Mouse (Mus musculus) adrenal gland, postnatal 36 days (tissue): ENCODE measurements around the gene Mlst8. TPM values are rescaled to one million over a fixed set of nuclear protein-coding genes. Genes with fewer than 3 reads are reported as not detected.
"Not testable (repeated sequence)": the region's sequence is repeated elsewhere in the genome, so short reads cannot be mapped to it uniquely, and the experiment has no call there.

Experiments used
- DNase-seq, 2 experiments: peaks; one replicate each; pipeline ENCODE4 v3.0.0; 2021; ENCODE audit warnings: mixed read lengths in 1 of 2
- total RNA-seq, 2 experiments: library from RNA; stranded (reverse); gene quantifications; 2 replicates each; pipeline ENCODE4 v1.2.3; 2021

The Mlst8 gene
- total RNA-seq, 2 experiments from 2014 or later, result 22.8 to 24.3 TPM

GRCm38 (mm10) chr17:24469336-24469909, 9.5 kb downstream of the Mlst8 start:
- DNase-seq, result no peak

DNA sequence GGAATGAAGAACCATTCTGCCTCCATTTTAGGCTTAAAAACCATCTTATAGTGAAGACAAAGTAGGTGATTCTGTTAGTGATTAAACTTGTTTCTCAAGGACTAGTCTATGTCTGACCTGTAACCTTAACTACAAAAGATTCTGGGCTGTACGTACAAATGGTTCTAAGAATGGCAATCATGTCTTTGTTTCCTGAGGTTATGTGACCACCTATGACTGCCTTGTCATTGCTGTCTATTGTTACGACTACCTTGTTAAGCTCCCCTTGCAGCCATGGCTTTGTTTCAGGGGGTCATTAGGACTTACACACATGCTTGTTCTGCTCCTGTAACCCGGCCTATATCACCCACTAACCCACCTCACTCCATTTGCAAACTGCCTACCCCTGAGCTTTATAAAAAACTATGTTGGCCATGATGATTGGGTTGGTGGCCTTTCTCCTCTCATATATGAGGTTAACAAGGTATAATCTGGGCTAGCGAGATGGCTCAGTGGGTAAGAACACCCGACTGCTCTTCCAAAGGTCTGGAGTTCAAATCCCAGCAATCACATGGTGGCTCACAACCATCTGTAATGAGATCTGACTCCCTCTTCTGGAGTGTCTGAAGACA, 10.1 kb downstream of the Mlst8 start:
- DNase-seq, result no peak

GRCm38 (mm10) chr17:24463374-24464133, 15.3 kb downstream of the Mlst8 start:
- DNase-seq, result no peak

DNA sequence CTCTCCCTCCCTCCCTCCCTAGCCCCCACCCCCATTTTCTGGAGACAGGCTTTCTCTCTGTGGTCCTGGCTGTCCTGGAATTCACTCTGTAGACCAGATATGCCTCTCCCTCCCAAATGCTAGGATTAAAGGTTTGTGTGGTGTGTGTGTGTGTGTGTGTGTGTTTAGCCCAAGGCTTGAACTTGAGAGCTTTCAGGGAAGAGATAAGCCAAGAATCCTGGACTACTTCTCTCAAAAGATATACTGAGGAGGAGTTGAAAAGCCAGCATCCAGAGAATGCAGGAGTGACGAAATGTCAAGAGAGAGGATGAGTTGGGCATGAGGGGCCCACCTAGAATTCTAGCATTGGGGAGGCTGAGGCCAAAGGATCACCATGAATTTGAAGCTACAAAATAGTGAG, 15.9 kb downstream of the Mlst8 start:
- no peak for DNase-seq

GRCm38 (mm10) chr17:24461580-24461979, 17.3 kb downstream of the Mlst8 start:
- DNase-seq, result no peak

DNA sequence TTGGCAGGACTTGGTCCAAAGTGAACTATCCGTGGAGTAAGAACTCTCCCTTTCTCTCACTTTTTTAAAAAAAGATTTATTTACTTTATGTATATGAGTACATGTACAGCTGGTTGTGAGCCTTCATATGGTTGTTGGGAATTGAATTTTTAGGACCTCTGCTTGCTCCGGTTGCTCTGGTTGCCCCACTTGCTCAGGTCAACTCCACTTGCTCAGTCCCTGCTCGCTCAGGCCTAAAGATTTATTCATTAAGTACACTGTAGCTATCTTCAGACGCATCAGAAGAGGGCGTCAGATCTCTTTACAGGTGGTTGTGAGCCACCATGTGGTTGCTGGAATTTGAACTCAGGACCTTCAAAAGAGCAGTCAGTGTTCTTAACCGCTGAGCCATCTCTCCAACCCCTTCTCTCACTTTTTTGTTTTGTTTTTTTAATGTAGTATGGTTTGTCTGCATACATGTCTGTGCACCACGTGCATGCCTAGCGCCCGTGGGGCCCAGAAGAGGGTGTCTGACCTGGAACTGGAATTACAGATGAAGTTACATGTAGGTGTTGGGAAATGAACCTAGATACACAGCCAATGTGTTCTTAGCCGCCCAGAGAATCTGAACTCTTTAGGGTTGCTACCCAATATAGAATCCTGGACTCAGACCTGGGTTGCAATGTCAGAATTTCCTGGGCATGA, 23.2 kb downstream of the Mlst8 start:
- not testable (repeated sequence) for DNase-seq

DNA sequence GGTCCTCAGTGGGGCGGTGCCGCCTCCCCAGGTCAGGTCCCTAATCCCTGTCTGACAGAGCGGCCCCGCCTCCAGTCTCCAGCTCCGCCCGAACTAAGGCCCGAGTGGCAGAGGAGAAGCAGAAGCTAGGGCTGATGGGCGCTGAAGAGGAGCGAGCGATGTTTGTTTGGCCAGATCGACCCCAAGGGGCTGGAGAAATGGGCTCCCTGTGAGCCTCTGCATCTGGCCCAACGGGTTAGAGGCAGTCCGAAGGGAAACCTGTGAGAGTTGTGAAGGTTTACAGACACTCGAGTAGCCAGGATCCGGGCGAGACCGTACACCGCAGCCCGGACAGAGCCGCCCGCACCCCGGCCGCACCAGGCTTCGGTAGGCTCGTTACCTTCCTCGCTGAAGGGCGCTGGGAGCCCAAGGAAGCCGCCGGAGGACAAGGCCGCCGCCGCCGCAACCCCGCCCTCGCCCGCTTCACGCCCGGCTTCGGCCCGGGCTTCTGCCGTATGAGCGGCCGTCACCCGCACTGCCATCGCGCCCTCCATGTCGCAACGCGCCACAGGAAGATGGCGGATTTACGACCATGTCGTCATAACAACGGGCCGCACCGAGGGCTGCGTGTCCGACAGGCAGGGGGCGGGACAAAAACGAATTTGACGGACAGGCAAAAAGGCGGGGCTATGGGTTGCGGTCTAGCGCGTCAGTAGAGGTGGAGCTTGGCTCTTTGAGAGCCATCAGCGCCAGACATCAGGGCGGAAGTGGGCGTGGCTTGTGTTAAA, 23.9 kb downstream of the Mlst8 start:
- peak; percentile 99 to 100 for DNase-seq

GRCm38 (mm10) chr17:24454218-24454755, 24.6 kb downstream of the Mlst8 start:
- DNase-seq, result no peak

- no peak for DNase-seq
These were observed 25.5 kb downstream of the Mlst8 start for GRCm38 (mm10) chr17:24453372-24453771.

GRCm38 (mm10) chr17:24451220-24451619, 27.7 kb downstream of the Mlst8 start:
- DNase-seq, result no peak

- DNase-seq, result no peak
These were observed 29.4 kb downstream of the Mlst8 start for GRCm38 (mm10) chr17:24449507-24449906.

- no peak for DNase-seq
These were observed 32.3 kb downstream of the Mlst8 start for GRCm38 (mm10) chr17:24446590-24446989.

DNA sequence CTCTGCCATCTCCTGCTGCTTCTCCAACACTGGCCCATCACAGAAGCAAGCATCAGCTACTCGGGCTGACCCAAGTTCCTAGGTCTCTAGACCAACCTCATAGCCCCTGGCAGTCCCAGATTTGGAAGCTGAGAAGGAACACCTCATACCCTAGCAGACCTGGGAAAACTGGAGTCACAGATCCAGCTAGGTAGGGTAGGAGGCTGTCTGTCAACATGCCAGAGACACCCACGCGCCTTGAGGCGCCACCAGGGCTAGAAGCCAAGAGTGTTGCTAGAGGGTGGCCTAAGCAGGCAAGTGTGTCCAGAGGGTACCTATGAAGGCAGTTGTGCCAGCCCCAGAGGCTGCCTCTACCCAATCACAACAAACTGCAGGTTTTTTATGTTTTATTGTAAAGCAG, 35.5 kb downstream of the Mlst8 start:
- no peak for DNase-seq

DNA sequence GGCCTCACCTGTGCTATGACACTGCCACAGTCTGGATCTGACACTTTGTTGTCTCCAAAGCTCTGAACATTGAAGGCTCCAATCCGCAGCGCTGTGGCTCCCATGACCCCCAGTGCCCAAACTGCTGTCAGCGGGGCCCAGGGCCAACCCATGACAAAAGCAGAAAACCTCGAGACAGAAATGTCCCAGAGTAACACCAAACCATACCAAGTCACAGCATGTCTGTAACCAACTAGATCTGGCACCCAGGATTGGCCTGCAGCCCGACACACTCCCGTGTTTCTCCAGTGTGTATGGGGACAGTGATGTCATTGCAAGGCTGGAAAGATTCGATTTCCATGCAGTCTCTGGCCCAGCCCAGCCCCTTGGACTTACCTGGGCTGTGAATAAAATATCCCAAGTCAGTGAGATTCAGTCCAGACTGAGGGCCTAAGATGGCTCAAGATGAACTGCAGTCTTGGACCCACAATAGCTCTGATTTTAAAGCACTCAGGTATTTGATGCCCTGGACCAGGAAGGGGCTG, 36.2 kb downstream of the Mlst8 start, which contains the start of gene Dnase1l2:
Dnase1l2 (minus strand) TSS at position 474 of the 524 bp plus-strand sequence.
- no peak for DNase-seq

- DNase-seq, result no peak
These were observed 36.8 kb downstream of the Mlst8 start for GRCm38 (mm10) chr17:24442107-24442506.

GRCm38 (mm10) chr17:24441148-24441547, 37.7 kb downstream of the Mlst8 start:
- DNase-seq, result no peak

- peak; percentile 30 for DNase-seq
These were observed 38.5 kb downstream of the Mlst8 start for GRCm38 (mm10) chr17:24440377-24440776.

GRCm38 (mm10) chr17:24437016-24437415, 41.9 kb downstream of the Mlst8 start:
- no peak for DNase-seq

GRCm38 (mm10) chr17:24429201-24429983, 49.5 kb downstream of the Mlst8 start:
- peak; percentile 38 to 66 for DNase-seq

DNA sequence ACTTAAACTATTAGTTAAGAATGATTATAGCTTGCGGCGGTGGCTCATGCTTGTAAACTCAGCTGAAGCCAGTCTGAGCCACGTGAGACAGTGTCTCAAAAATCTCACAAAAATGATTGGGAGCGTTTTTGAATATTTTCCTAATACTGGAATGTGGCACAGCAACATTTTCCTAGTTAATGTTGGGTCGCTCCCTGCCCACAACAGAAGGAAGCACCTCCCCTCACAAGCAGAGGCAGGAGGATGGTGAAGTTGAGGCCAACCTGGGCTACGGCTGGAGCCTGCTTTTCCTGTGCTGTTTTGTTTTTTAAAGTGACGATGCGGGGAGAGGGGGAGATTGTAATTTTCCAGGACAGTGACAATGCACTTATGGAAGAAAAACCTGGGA, 51.7 kb downstream of the Mlst8 start:
- peak in 1 of 2 experiments; percentile 30 for DNase-seq
